Mouse (Mus musculus): ENCODE measurements around the gene Fndc3c1.
"Not testable (repeated sequence)": the region's sequence is repeated elsewhere in the genome, so short reads cannot be mapped to it uniquely, and the experiment has no call there.

The Fndc3c1 gene

DNA sequence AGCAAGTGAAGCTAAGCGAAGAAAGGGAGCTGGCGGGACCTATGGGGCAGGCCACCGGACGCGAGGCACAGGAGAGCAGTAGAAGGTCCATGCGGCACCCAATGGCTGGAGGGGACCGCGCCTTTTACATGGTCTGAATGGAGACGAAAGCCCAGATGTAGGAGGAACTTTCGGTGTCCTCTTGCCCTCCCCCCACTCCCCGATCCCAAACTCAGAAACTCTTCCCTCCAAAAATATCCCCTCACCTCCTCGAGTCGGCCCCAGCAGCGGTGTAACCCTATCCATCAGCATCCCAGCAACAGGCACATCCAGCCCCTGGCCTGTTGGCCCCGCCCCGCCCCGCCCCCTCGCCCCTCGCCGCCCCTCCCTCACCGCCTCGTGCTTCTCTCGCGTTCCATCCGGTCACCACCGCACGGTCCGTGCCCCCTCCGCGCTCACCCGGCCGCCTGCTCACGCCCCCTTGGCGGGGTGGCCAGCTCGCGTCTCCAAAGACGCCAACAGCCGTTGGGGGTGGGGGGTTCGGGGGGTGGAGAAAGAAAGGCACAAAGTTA lies at the start of gene Fndc3c1:
Gene Fndc3c1, minus strand, starts transcription at position 301 of the 551 bp plus-strand sequence.
- no peak for DNase-seq (ENCODE audit: low spot score in 2 of 2)

- no peak for DNase-seq (ENCODE audit: low spot score in 2 of 2)
Observed at GRCm38 (mm10) chrX:106486451-106486850, 1.2 kb upstream of the Fndc3c1 start.

- DNase-seq (ENCODE audit: low spot score in 2 of 2) = no peak
Observed at GRCm38 (mm10) chrX:106485671-106486070, 470 bp upstream of the Fndc3c1 start.

DNA sequence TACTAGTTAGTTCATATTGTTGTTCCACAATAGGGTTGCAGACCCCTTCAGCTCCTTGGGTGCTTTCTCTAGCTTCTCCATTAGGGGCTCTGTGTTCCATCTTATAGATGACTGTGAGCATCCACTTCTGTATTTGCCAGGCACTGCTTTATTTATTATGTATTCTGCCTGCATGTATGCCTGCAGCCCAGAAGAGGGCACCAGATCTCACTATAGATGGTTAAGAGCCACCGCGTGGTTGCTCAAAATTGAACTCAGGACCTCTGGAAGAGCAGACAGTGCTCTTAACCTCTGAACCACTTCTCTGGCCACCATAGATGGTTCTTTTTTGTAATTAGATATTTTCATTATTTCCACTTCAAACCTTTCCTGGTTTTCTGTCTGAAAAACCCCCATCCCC lies 5.3 kb downstream of the Fndc3c1 start:
- DNase-seq (ENCODE audit: low spot score in 2 of 2) = not testable (repeated sequence)

DNA sequence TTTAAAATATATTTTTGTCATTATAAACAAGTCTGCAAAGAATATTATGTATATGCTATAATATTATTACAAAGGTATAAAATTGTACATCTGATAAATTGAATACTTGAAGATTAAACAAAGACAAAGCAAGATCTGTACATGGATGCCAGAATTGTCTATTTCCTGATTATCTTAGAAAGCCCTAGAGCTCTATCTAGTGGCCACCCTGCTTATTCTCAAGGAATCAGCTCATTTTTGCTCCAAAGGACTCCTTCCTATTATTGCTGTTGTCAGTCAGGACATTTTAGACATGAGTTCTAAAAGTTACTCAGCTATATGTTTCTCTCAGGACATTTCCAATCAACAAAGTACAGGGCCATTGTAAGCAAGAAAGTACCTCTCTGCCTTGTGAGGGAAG lies 99.9 kb downstream of the Fndc3c1 start:
- no peak for DNase-seq (ENCODE audit: low spot score in 2 of 2)

DNA sequence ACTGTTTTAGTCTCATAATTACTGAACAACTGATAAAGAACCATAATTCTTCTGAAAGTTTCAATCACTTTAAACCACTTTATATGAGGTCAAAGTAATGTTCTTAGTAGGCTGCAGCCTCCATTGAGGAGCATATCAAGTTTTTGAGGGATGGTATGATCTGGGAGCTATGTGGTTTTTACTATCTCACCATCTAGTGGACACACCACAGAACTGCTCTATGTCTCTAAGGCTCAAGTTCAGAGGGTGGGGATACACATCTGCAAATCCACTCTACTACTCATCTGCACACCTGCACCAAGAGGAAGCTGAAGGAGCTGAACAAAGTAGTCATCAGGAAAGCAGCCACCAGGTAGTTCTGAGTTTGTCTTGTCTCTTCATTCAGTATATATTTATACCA lies 104.6 kb downstream of the Fndc3c1 start:
- DNase-seq (ENCODE audit: low spot score in 2 of 2) = no peak

Measured in frontal cortex, postnatal 25 days (tissue).